Mouse (Mus musculus) c-Kit-positive CD71-positive TER-119-positive erythroid progenitor cells, embryonic 14.5 days (primary cell): ENCODE measurements around the gene Bicdl1.
A peak's percentile ranks its signal among the peaks of the same experiment; 100 is the strongest.

Source experiments
- DNase-seq: peaks from one replicate; pipeline ENCODE4 v3.0.0-alpha.2; 2013; ENCODE audit warnings: low spot score

Gene Bicdl1

GRCm38 (mm10) chr5:115667894-115668293 is 63.5 kb downstream of the Bicdl1 start:
- no peak for DNase-seq

- DNase-seq, result no peak
Observed at GRCm38 (mm10) chr5:115667210-115667609, 64.2 kb downstream of the Bicdl1 start.

GRCm38 (mm10) chr5:115666366-115667065 is 64.9 kb downstream of the Bicdl1 start:
- no peak for DNase-seq

DNA sequence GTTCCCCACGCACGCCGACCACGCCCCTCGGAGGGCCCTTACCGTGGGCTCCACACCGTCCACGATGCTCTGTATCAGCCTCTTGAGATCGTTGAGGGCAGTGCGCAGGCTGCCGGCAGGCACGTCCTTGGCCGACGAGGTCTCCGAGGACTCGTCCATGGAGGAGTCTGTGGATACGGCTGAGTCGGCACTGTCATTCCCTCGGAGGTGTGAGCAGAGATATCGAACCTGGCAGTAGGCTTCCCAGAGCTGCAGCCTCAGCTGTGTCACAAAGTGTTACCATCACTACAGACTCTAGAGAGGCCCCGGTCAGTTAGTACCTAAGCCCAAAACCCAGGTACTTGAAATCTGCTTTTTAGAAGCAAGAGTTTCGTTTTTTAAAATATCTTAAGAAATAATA is 68.8 kb downstream of the Bicdl1 start:
- no peak for DNase-seq

DNA sequence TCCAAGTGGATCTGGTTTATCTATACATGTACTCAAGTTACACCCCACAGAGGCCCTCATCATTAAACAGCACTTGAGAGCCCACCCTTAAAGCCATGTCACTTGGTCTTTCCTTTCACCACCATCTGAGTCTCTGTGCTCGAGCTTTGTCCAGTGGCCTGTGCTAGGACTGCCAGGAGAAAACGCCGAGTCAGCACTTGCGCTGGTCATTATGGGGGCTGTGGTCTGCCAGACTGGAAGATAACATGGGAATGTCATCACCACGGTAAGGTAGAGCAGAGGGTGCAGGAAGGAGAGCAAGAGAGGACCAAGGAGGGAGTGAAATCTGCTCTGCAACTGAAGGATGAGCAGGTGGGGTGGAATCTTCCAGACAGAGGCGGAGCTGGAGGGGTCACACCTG is 73.1 kb downstream of the Bicdl1 start:
- no peak for DNase-seq

DNA sequence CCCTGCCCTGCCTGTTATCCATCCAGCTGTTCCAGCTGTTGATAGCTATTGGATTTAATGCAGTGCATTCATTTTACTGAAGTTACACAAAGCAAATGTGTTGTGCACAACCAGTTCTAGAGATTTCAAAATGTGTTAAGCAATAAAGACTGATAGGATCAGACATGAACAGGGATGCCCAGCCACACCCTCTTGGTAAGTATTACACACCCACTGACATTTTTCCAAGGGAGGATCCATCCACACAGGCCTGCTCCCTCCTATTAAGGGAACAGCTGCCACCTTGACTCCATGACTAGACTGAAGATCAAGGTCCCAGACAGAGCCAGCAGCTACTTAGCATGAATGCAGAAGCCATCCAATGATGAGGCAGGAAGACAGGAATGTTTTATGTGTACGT is 74.2 kb downstream of the Bicdl1 start:
- no peak for DNase-seq

GRCm38 (mm10) chr5:115656677-115657076 is 74.7 kb downstream of the Bicdl1 start:
- DNase-seq, result no peak

GRCm38 (mm10) chr5:115653776-115654175 is 77.6 kb downstream of the Bicdl1 start:
- DNase-seq, result no peak

DNA sequence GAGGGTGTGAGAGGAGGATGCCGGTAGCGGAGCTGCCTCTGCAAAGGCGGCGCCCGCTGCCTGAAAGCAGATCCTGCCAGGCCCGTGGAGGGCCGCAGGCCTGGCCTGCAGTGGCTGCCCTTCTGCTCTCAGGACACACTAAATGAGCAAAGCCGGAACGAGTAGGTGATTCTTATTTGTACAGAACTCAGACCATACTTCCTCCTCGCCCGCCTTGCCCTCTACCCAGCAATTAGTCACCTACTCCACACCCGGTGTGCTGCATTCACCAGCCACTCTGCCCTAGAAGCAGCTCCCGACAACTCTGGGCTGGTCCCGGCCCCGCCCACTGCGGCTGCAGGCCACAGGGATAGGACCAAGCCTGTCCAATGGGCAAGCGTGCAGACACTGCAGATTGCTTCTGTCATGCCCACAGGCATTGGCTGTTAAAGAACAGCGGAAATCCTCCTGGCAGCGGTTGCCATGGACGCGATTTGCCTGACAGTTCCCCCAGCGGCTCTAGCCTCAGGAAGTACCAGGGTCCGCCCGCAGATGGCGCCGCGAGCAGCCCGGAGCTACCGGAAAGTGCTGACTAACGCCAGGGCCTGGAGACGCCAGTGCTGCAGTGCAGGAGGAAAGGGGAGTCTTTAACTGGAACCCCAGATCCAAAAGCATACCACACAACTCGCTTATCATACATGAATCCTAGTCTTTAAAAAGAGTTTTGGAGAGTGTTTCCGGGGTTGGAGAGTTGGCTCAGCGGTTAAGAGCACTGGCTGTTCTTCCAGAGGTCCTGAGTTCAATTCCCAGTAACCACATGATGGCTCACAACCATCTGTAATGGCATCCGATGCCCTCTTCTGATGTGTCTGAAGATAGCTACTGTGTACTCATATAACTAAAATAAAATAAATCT is 78.5 kb downstream of the Bicdl1 start:
- peak; percentile 98 for DNase-seq

- DNase-seq, result no peak
Observed at GRCm38 (mm10) chr5:115651821-115652220, 79.6 kb downstream of the Bicdl1 start.

DNA sequence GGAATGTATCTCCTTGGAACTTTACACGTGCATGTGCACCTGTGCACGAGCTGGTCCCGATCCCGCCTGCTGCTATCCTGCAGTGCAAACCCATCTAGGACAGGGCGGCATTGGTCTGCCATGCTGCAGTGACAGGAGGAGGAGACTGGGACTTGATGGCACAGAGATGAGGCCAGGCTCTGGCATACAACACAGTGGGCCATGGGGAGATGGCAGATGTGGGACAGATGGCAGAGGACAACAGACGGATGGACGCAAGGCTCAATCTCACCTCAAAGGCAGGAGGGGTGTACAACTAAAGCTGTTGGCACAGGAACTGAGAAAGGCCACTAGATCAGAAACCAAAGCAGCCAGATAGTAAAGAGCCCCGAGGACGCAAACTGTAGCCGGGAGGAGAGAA is 80.5 kb downstream of the Bicdl1 start:
- no peak for DNase-seq

GRCm38 (mm10) chr5:115649699-115650098 is 81.7 kb downstream of the Bicdl1 start:
- DNase-seq, result no peak

DNA sequence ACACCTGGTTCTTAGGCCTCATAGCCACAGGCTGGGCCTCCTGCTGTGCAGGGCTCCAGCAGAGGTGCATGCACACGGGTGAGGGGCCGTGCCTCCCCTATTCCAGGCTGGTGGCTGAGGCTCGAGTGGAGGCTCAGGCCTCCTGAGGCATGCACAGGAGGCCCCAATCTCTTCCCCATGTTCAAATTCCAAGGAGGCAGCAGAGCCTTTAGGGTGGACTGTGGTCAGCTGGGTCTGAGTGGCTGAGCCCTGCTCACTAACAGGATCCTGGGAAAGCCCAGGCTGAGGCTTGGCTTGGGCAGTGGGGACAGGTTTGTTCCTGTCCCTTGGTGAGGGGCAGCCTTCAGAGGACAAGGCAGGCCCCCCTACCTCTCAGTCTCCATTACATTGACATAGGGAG is 82.5 kb downstream of the Bicdl1 start:
- DNase-seq, result no peak

DNA sequence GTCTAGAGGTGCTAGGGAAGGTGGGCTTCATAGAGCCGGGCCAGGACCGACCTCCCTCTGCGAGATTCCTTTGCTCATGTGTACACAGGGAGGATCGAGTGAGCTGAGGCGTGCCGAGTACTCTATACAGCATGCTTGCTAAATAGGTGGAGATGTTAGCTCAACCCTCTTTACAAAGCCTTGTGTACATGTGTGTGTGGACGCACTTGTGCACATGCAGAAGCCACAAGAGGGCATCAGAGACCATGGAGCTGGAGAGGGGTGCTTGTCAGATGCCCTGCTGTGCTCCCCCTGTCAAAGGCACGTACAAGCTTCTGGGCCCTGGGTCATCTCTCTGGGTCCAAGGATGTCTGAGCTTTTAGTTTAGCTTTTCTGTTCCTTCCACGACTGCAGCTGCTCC is 87.2 kb downstream of the Bicdl1 start:
- no peak for DNase-seq

DNA sequence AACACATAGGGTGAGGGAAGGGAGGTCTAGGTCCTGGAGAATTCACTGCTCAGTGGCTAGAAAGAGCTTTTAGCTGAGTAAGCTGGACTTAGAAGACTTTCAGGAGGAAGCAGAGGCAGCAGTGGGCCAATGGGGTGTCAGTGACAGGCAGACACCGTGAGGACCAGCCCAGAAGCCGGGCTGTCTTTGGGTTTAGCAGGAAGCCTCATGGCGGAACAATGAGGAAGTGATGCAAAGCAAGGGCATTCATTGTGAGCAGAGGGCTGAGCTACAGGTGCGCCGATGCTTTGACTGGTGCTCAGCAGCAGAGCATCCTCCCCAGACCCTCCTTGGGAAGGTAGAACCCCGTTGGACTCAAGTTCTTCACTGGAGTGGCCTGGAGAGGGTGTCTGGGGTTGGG is 95.9 kb downstream of the Bicdl1 start:
- DNase-seq, result no peak

- peak; percentile 76 for DNase-seq
Observed at GRCm38 (mm10) chr5:115634046-115634445, 97.4 kb downstream of the Bicdl1 start.

- no peak for DNase-seq
Observed at GRCm38 (mm10) chr5:115633060-115633459, 98.4 kb downstream of the Bicdl1 start.

DNA sequence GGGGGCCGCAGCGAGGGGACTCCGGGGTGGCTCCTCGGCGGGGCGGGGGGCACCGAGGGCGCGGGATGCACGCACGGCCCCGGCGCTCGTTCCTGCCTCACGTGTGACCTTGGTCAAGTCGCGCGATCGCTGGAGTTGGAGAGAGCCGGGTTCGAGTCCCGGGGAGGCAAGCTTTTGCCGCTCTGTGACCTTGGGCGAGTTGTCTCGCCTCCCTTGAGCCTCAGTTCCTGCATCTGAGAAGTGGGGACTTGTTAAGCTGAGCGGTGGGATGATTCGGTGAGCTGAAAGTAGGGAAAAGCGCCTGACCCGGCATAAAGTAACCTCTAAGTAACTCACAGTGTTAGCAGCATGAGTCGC is 99.1 kb downstream of the Bicdl1 start:
- peak; percentile 45 for DNase-seq

- DNase-seq, result peak; percentile 89
Observed at GRCm38 (mm10) chr5:115631505-115632357, 99.7 kb downstream of the Bicdl1 start, which contains the start of gene Rab35. Gene Rab35, plus strand, starts transcription at chr5:115631908.

DNA sequence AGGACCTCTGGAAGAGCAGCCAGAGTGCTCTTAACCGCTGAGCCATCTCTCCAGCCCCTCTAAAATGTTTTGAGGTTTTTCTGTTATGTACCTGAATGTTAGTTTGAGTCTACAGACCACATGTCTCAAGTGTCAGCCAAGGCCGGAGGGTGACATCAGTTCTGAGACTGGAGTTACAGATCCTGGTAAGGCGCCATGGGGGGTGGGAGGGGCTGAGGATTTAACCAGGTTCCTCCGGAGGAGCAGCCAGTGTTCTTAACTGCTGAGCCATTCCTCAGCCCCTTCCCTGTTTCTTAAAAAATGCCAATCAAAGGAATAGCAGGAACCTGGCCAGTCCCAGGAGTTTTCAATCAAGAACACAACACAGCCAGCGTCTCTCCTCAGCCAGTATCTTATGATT is 101.1 kb downstream of the Bicdl1 start:
- no peak for DNase-seq

DNA sequence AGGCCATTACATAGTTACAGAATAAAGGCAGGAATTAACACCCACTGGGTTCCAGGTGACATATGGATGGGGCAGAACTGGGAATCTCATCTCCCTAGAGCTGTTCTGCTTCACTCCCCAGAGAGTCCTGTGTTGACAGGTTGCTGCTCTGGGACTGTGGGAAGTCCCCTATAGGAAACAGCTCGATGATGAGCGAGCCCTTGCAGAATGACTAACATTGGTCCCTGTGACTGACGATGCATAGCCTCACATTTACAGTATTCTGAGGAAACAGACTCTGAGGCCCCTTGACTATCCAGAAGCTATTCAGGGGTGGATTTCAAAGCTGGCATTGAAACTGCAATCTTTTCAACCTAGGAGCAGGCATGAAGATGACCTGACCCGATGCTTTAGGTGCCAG is 101.7 kb downstream of the Bicdl1 start:
- no peak for DNase-seq

- DNase-seq, result no peak
Observed at GRCm38 (mm10) chr5:115628083-115628482, 103.3 kb downstream of the Bicdl1 start.
